ENCODE assay signal across 9 mouse cellular contexts in the genomic region with DNA sequence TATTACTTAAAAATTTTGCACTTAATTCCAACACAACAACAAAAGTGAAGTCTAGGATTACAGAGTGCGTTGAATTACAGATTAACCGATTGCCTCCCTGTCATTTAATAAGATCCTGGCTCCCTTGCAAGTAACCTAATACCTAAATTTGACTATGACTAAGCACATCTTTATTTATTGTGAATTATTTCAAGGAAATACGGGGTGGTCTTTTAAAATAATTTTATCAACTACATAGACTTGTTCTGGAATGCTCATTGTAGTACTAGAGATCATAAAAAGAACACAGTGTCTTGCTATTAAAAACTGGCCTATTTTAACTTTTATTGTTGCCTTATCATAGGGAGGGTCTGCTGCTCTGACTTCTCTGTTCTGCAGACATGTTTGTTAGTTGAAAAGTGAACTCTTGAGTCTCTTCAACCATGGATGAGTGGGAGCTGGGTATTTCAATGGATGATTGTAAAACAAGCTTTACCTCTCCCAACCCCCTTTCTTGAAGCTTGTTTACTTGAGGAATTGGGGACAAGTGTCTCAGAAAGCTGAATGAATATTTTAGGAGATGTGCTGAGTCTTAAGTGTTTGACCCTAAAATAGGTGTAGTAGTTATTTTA. TPM values are rescaled to one million over a fixed set of nuclear protein-coding genes. Genes with fewer than 3 reads are reported as not detected.
A peak's percentile ranks its signal among the peaks of the same experiment; 100 is the strongest.
DNase-seq lines count a peak whose midpoint lies in the region; ATAC-seq and TF ChIP-seq lines count a peak whose summit lies in the region.
"Had no signal": no experiment of that assay in that cellular context is flagged by ENCODE, and none has a peak within 500 bp of the region (broad histone marks: within the 10 kb centered on the region; RNA-seq: fewer than 3 reads in every experiment).

No protein-coding gene starts in this region.

- H3K79me2 ChIP-seq in MEL (ENCODE audit: control insufficient read depth, insufficient read depth, low read length, poor library complexity): peaks cover 53% of the 10 kb centered on the region

- H3K9ac ChIP-seq in heart, embryonic 13.5 days: peak overlapping the region; percentile 99
- H3K9ac ChIP-seq in MEL (ENCODE audit: control insufficient read depth, low read depth, low read length, poor library complexity, severe bottlenecking): peak overlapping the region; percentile 91
- H3K9ac ChIP-seq in hindbrain, embryonic 11.5 days (ENCODE audit: low read depth, low read length): peak overlapping the region; percentile 99; the same call in 1 of the 2 replicates
- H3K9ac ChIP-seq in midbrain, embryonic 11.5 days (ENCODE audit: low read length): peak overlapping the region; percentile 99; the same call in 1 of the 2 replicates

- no peak for TF ChIP-seq EP300 in MEL (IDR thresholded peaks at IDR 0.05; ENCODE audit: low read depth in 1 of 2, low read length in 2 of 2)

- intact Hi-C loops in heart, postnatal 10 days (cut with DNase I): no loop called here

- no peak for TF ChIP-seq CTCF in MEL (IDR thresholded peaks at IDR 0.05 in 2 of 3, conservative IDR thresholded peaks at IDR 0.05 in 1 of 3; ENCODE audit: control insufficient read depth in 1 of 3, insufficient read depth in 1 of 3, low read depth in 2 of 3, low read length in 3 of 3, poor library complexity in 1 of 3, severe bottlenecking in 1 of 3)

- WGBS in heart, embryonic 13.5 days: 27% methylated on average over 3 of the region's 3 CpGs
- 35% methylated on average over 3 of the region's 3 CpGs for WGBS in hindbrain, embryonic 11.5 days
- 37% methylated on average over 3 of the region's 3 CpGs for WGBS in midbrain, embryonic 11.5 days

- H3K4me1 ChIP-seq in heart, embryonic 13.5 days: peaks cover 31% of the 10 kb centered on the region
- peaks cover 6 to 25% of the 10 kb centered on the region in 2 experiments for H3K4me1 ChIP-seq in MEL (ENCODE audit: control insufficient read depth in 1 of 2, insufficient read depth in 2 of 2, low read length in 2 of 2)
- H3K4me1 ChIP-seq in hindbrain, embryonic 11.5 days (replicated peaks; ENCODE audit: control insufficient read depth, insufficient read depth, low read length): no peaks in the 10 kb centered on the region
- peaks cover 17% of the 10 kb centered on the region for H3K4me1 ChIP-seq in midbrain, embryonic 11.5 days (ENCODE audit: control insufficient read depth, insufficient read depth, low read length)

- no peak for ATAC-seq in heart, embryonic 13.5 days (ENCODE audit: extremely low read depth, insufficient number of reproducible peaks, low FRiP score, low TSS enrichment)
- no peak for ATAC-seq in hindbrain, embryonic 11.5 days (ENCODE audit: low FRiP score)
- ATAC-seq in midbrain, embryonic 11.5 days (ENCODE audit: low FRiP score): no peak
- no peak for ATAC-seq in activated CD4-positive, CD25-positive, alpha-beta regulatory T cell, adult 4 months

- TF ChIP-seq RAD21 in MEL (IDR thresholded peaks at IDR 0.05; ENCODE audit: low read depth, low read length): no peak

- 0 out of 2 replicates have a peak overlapping the region, but pooled peaks have one; percentile 99 for H3K27ac ChIP-seq in heart, embryonic 13.5 days (replicated peaks)
- no peak overlapping the region for H3K27ac ChIP-seq in MEL (ENCODE audit: control insufficient read depth, low read depth, low read length)
- H3K27ac ChIP-seq in hindbrain, embryonic 11.5 days (ENCODE audit: low read depth, low read length): no peak overlapping the region
- H3K27ac ChIP-seq in midbrain, embryonic 11.5 days (ENCODE audit: low read depth, low read length): no peak overlapping the region

- H3K36me3 ChIP-seq in heart, embryonic 13.5 days: peaks cover 26% of the 10 kb centered on the region
- H3K36me3 ChIP-seq in MEL (ENCODE audit: control insufficient read depth in 1 of 2, insufficient read depth in 2 of 2, low read length in 2 of 2): peaks cover 17 to 31% of the 10 kb centered on the region in 2 experiments
- 0 out of 2 replicates have a peak, but pooled peaks cover 2% of the 10 kb centered on the region for H3K36me3 ChIP-seq in hindbrain, embryonic 11.5 days (ENCODE audit: control insufficient read depth, insufficient read depth, low read length)
- H3K36me3 ChIP-seq in midbrain, embryonic 11.5 days (ENCODE audit: control insufficient read depth, insufficient read depth, low read length): no peaks in the 10 kb centered on the region; the same call in 1 of the 2 replicates

- TF ChIP-seq POLR2A in MEL (IDR thresholded peaks at IDR 0.05; ENCODE audit: control insufficient read depth in 1 of 2, insufficient read depth in 1 of 2, low read depth in 1 of 2, low read length in 2 of 2, poor library complexity in 1 of 2): no peak

- H3K27me3 ChIP-seq in heart, embryonic 13.5 days (replicated peaks): no peaks in the 10 kb centered on the region
- H3K27me3 ChIP-seq in MEL (ENCODE audit: control insufficient read depth in 1 of 2, insufficient read depth in 2 of 2, low read length in 2 of 2): no peaks in the 10 kb centered on the region
- no peaks in the 10 kb centered on the region for H3K27me3 ChIP-seq in hindbrain, embryonic 11.5 days (ENCODE audit: control insufficient read depth, insufficient read depth, low read length)
- H3K27me3 ChIP-seq in midbrain, embryonic 11.5 days (ENCODE audit: control insufficient read depth, insufficient read depth, low read length): no peaks in the 10 kb centered on the region

- DNase-seq in heart, postnatal 10 days: no peak
- DNase-seq in MEL (ENCODE audit: low read depth, low spot score): peak; percentile 39
- no peak for DNase-seq in hindbrain, embryonic 11.5 days (ENCODE audit: low spot score)
- DNase-seq in midbrain, embryonic 11.5 days (ENCODE audit: low spot score, missing footprints): peak; percentile 83
- no peak for DNase-seq in right cerebral cortex, postnatal 4 days
- DNase-seq in right cerebral cortex, adult 2 months (ENCODE audit: low spot score in 2 of 2): no peak

- no peaks in the 10 kb centered on the region for H3K9me3 ChIP-seq in heart, embryonic 13.5 days
- no peaks in the 10 kb centered on the region for H3K9me3 ChIP-seq in MEL (replicated peaks; ENCODE audit: insufficient read depth, low read length)
- no peaks in the 10 kb centered on the region for H3K9me3 ChIP-seq in hindbrain, embryonic 11.5 days (ENCODE audit: control insufficient read depth, low read length)
- H3K9me3 ChIP-seq in midbrain, embryonic 11.5 days (ENCODE audit: control insufficient read depth, low read length): no peaks in the 10 kb centered on the region

- peak overlapping the region; percentile 92 for H3K4me3 ChIP-seq in heart, embryonic 13.5 days
- peak overlapping the region; percentile 70 to 98 for H3K4me3 ChIP-seq in MEL (ENCODE audit: control insufficient read depth in 1 of 2, insufficient read depth in 1 of 2, low read depth in 2 of 2, low read length in 2 of 2)
- H3K4me3 ChIP-seq in hindbrain, embryonic 11.5 days (ENCODE audit: low read depth, low read length): peak overlapping the region; percentile 100
- peak overlapping the region; percentile 99 for H3K4me3 ChIP-seq in midbrain, embryonic 11.5 days (ENCODE audit: low read depth, low read length)

- peak overlapping the region; percentile 88 for H3K4me2 ChIP-seq in heart, embryonic 13.5 days
- H3K4me2 ChIP-seq in hindbrain, embryonic 11.5 days (replicated peaks; ENCODE audit: low read depth, low read length): peak overlapping the region; percentile 80
- peak overlapping the region; percentile 89 for H3K4me2 ChIP-seq in midbrain, embryonic 11.5 days

TF ChIP-seq in MEL, 35 proteins besides CTCF, POLR2A, EP300 and RAD21:
- TF ChIP-seq SIN3A (IDR thresholded peaks at IDR 0.05; ENCODE audit: low read length) (no peak), CHD1 (IDR thresholded peaks at IDR 0.05; ENCODE audit: low read depth, low read length) (peak; percentile 82; the same call in 1 of the 2 replicates)
TF ChIP-seq in MEL: peak in this region for 1.

RNA-seq across cellular contexts. Expression of gene Skp1a, which starts 1.4 kb away (rescaled TPM):
- 467 and 522 TPM in 2 replicates for polyA plus RNA-seq in heart, embryonic 13.5 days (2015; fragmentation: Nextera tagmentation; extraction: Ambion mirVana)
- total RNA-seq in heart, postnatal 10 days (2021): 100 to 1,000 TPM; 239 to 266 TPM
- 414 and 445 TPM in 2 replicates for total RNA-seq in MEL (2012; rRNA removed)
- 1,000 to 10,000 TPM in 1 of 2 experiments, 100 to 1,000 TPM in 1; 169 to 1,533 TPM for polyA plus RNA-seq in MEL (2012; ENCODE audit: insufficient read depth in 1 of 2, insufficient read length in 2 of 2, low read depth in 1 of 2, low replicate concordance in 2 of 2, missing spikeins in 1 of 2)
- 1,030 and 1,116 TPM in 2 replicates for polyA plus RNA-seq in hindbrain, embryonic 11.5 days (2014; fragmentation: Nextera tagmentation; extraction: Ambion mirVana)
- 1,013 and 1,113 TPM in 2 replicates for polyA plus RNA-seq in midbrain, embryonic 11.5 days (2014; fragmentation: Nextera tagmentation; extraction: Ambion mirVana)
- polyA plus RNA-seq in activated CD4-positive, CD25-positive, alpha-beta regulatory T cell, adult 4 months (2017; shearing (Covaris generic)): 100 to 1,000 TPM; 281 to 307 TPM

RNA-seq across cellular contexts. Expression of gene Olfr1371, which starts 19.4 kb away (rescaled TPM):
- polyA plus RNA-seq in heart, embryonic 13.5 days (2015; fragmentation: Nextera tagmentation; extraction: Ambion mirVana): not detected in 2 replicates
- total RNA-seq in heart, postnatal 10 days (2021): not detected
- total RNA-seq in MEL (2012; rRNA removed): not detected in 2 replicates
- polyA plus RNA-seq in MEL (2012; ENCODE audit: insufficient read depth in 1 of 2, insufficient read length in 2 of 2, low read depth in 1 of 2, low replicate concordance in 2 of 2, missing spikeins in 1 of 2): not detected
- not detected in 2 replicates for polyA plus RNA-seq in hindbrain, embryonic 11.5 days (2014; fragmentation: Nextera tagmentation; extraction: Ambion mirVana)
- not detected in 2 replicates for polyA plus RNA-seq in midbrain, embryonic 11.5 days (2014; fragmentation: Nextera tagmentation; extraction: Ambion mirVana)
- polyA plus RNA-seq in activated CD4-positive, CD25-positive, alpha-beta regulatory T cell, adult 4 months (2017; shearing (Covaris generic)): not detected
- total RNA-seq: monocyte, adult 5-6 weeks had no signal

RNA-seq across cellular contexts. Expression of gene Tcf7, which starts 49.7 kb away (rescaled TPM):
- 3.5 and 4.3 TPM in 2 replicates for polyA plus RNA-seq in heart, embryonic 13.5 days (2015; fragmentation: Nextera tagmentation; extraction: Ambion mirVana)
- total RNA-seq in heart, postnatal 10 days (2021): 1 to 10 TPM; 3.3 to 6.2 TPM
- total RNA-seq in MEL (2012; rRNA removed): 0.12 and 0.29 TPM in 2 replicates
- 1 to 10 TPM in 1 of 2 experiments, not detected in 1; 2.3 TPM for polyA plus RNA-seq in MEL (2012; ENCODE audit: insufficient read depth in 1 of 2, insufficient read length in 2 of 2, low read depth in 1 of 2, low replicate concordance in 2 of 2, missing spikeins in 1 of 2)
- polyA plus RNA-seq in hindbrain, embryonic 11.5 days (2014; fragmentation: Nextera tagmentation; extraction: Ambion mirVana): 6.9 and 7.7 TPM in 2 replicates
- 8.0 and 10.7 TPM in 2 replicates for polyA plus RNA-seq in midbrain, embryonic 11.5 days (2014; fragmentation: Nextera tagmentation; extraction: Ambion mirVana)
- 100 to 1,000 TPM; 227 to 315 TPM for polyA plus RNA-seq in activated CD4-positive, CD25-positive, alpha-beta regulatory T cell, adult 4 months (2017; shearing (Covaris generic))

Comparison
In these comparisons a context has a peak if more than half of its experiments do, and no peak if none do; other contexts are left out.
1. DNase-seq: peak in MEL (single experiment) and midbrain, embryonic 11.5 days (single experiment); none in heart, postnatal 10 days (0 of 2), hindbrain, embryonic 11.5 days (single experiment), right cerebral cortex, postnatal 4 days (single experiment) and right cerebral cortex, adult 2 months (0 of 2).
2. RNA of gene Tcf7, which starts 49.7 kb away (polyA plus RNA-seq): 227 to 315 TPM in activated CD4-positive, CD25-positive, alpha-beta regulatory T cell, adult 4 months; 8.0 to 10.7 TPM in midbrain, embryonic 11.5 days, 6.9 to 7.7 TPM in hindbrain, embryonic 11.5 days, 3.5 to 4.3 TPM in heart, embryonic 13.5 days and 2.3 TPM in MEL; every median in the first group is over 10 times any median in the second.
3. Peak in every context shown above with its lines, with median percentiles within 50 percentile points of each other: H3K4me2 ChIP-seq, H3K4me3 ChIP-seq and H3K9ac ChIP-seq.